Mouse (Mus musculus): Measurements from ENCODE around the gene Vps39. TPM values are rescaled to one million over a fixed set of nuclear protein-coding genes. Genes with fewer than 3 reads are reported as not detected.

Vps39 gene
- polyA plus RNA-seq, 1 experiment from 2014 or later: 26.8 TPM

GRCm38 (mm10) chr2:120279961-120280360, 73.0 kb downstream of the Vps39 start:
- Histone ChIP-seq H3K36me3 (replicated peaks; ENCODE audit: control insufficient read depth, insufficient read depth, low read depth, low read length) (no peaks in the 10 kb centered on the region), H3K4me2 (ENCODE audit: low read depth, low read length) (no peak overlapping the region), H3K4me1 (ENCODE audit: control insufficient read depth, insufficient read depth, low read length) (no peaks in the 10 kb centered on the region), H3K9ac (replicated peaks; ENCODE audit: low read length) (no peak overlapping the region), H3K4me3 (ENCODE audit: low read depth, low read length) (no peak overlapping the region), H3K27me3 (ENCODE audit: control insufficient read depth, insufficient read depth, low read length) (no peaks in the 10 kb centered on the region), H3K27ac (replicated peaks; ENCODE audit: low read depth, low read length) (no peak overlapping the region), H3K9me3 (replicated peaks; ENCODE audit: control insufficient read depth, low read length) (no peaks in the 10 kb centered on the region)
- DNase-seq (ENCODE audit: low spot score) (peak; percentile 67), ATAC-seq (replicated peaks; ENCODE audit: insufficient number of reproducible peaks, low FRiP score, low TSS enrichment, low read depth) (no peak)
- 17% methylated on average over 8 of the region's 8 CpGs for WGBS

GRCm38 (mm10) chr2:120276951-120277350, 76.0 kb downstream of the Vps39 start:
- Histone ChIP-seq H3K36me3 (replicated peaks; ENCODE audit: control insufficient read depth, insufficient read depth, low read depth, low read length) (no peaks in the 10 kb centered on the region), H3K9ac (replicated peaks; ENCODE audit: low read length) (no peak overlapping the region), H3K4me1 (ENCODE audit: control insufficient read depth, insufficient read depth, low read length) (no peaks in the 10 kb centered on the region), H3K4me2 (ENCODE audit: low read depth, low read length) (no peak overlapping the region), H3K9me3 (replicated peaks; ENCODE audit: control insufficient read depth, low read length) (no peaks in the 10 kb centered on the region), H3K27ac (replicated peaks; ENCODE audit: low read depth, low read length) (no peak overlapping the region), H3K27me3 (ENCODE audit: control insufficient read depth, insufficient read depth, low read length) (no peaks in the 10 kb centered on the region), H3K4me3 (ENCODE audit: low read depth, low read length) (no peak overlapping the region)
- WGBS: 80% methylated on average over 4 of the region's 4 CpGs
- DNase-seq (ENCODE audit: low spot score) (no peak), ATAC-seq (replicated peaks; ENCODE audit: insufficient number of reproducible peaks, low FRiP score, low TSS enrichment, low read depth) (no peak)

GRCm38 (mm10) chr2:120268635-120269034, 84.3 kb downstream of the Vps39 start:
- H3K27me3 ChIP-seq (ENCODE audit: control insufficient read depth, insufficient read depth, low read length): no peaks in the 10 kb centered on the region
- H3K4me3 ChIP-seq (ENCODE audit: low read depth, low read length): no peak overlapping the region
- H3K27ac ChIP-seq (replicated peaks; ENCODE audit: low read depth, low read length): no peak overlapping the region
- H3K4me2 ChIP-seq (ENCODE audit: low read depth, low read length): peak overlapping the region; percentile 21
- peak overlapping the region; percentile 32; the same call in 1 of the 2 replicates for H3K9ac ChIP-seq (replicated peaks; ENCODE audit: low read length)
- DNase-seq (ENCODE audit: low spot score) (peak; percentile 48), ATAC-seq (replicated peaks; ENCODE audit: insufficient number of reproducible peaks, low FRiP score, low TSS enrichment, low read depth) (0 out of 2 replicates have a peak, but pooled peaks have one; percentile 41)
- H3K4me1 ChIP-seq (ENCODE audit: control insufficient read depth, insufficient read depth, low read length): no peaks in the 10 kb centered on the region; the same call in 1 of the 2 replicates
- WGBS: 4% methylated on average over 9 of the region's 9 CpGs
- no peaks in the 10 kb centered on the region for H3K9me3 ChIP-seq (replicated peaks; ENCODE audit: control insufficient read depth, low read length)
- H3K36me3 ChIP-seq (replicated peaks; ENCODE audit: control insufficient read depth, insufficient read depth, low read depth, low read length): no peaks in the 10 kb centered on the region

Other genes with a start within 250 kb of the Vps39 start
- gene Ehd4, start 198.5 kb downstream of the Vps39 start, polyA plus RNA-seq (2014; fragmentation: Nextera tagmentation; extraction: Ambion mirVana): 11.9 and 13.7 TPM in 2 replicates
- not detected in 2 replicates for gene Pla2g4e, start 107.8 kb downstream of the Vps39 start, polyA plus RNA-seq (2014; fragmentation: Nextera tagmentation; extraction: Ambion mirVana)
- gene Pla2g4d, start 63.9 kb downstream of the Vps39 start, polyA plus RNA-seq (2014; fragmentation: Nextera tagmentation; extraction: Ambion mirVana): 0.08 TPM in 1 of 2 replicates, not detected in the other
- gene Pla2g4f, start 39.0 kb downstream of the Vps39 start, polyA plus RNA-seq (2014; fragmentation: Nextera tagmentation; extraction: Ambion mirVana): not detected in 2 replicates
- 5.6 and 8.3 TPM in 2 replicates for gene Ganc, start 50.8 kb upstream of the Vps39 start, polyA plus RNA-seq (2014; fragmentation: Nextera tagmentation; extraction: Ambion mirVana)
- 8.0 and 10.4 TPM in 2 replicates for gene Tmem87a, start 51.0 kb upstream of the Vps39 start, polyA plus RNA-seq (2014; fragmentation: Nextera tagmentation; extraction: Ambion mirVana)
- gene Capn3, start 102.9 kb upstream of the Vps39 start, polyA plus RNA-seq (2014; fragmentation: Nextera tagmentation; extraction: Ambion mirVana): 2.3 and 4.9 TPM in 2 replicates
- gene Zfp106, start 210.7 kb upstream of the Vps39 start, polyA plus RNA-seq (2014; fragmentation: Nextera tagmentation; extraction: Ambion mirVana): 55.9 and 59.2 TPM in 2 replicates
- gene Snap23, start 214.5 kb upstream of the Vps39 start, polyA plus RNA-seq (2014; fragmentation: Nextera tagmentation; extraction: Ambion mirVana): 62.0 and 66.4 TPM in 2 replicates

All from embryonic facial prominence, embryonic 11.5 days (tissue).